11 mouse cellular contexts compared by ENCODE assay signal in genomic region chr17:79565241-79565961, GRCm38 (mm10). TPM values are rescaled to one million over a fixed set of nuclear protein-coding genes. Genes with fewer than 3 reads are reported as not detected.
A peak's percentile ranks its signal among the peaks of the same experiment; 100 is the strongest.
DNase-seq lines count a peak whose midpoint lies in the region; ATAC-seq lines count a peak whose summit lies in the region.
"Had no signal": no experiment of that assay in that cellular context is flagged by ENCODE, and none has a peak within 500 bp of the region (broad histone marks: within the 10 kb centered on the region; RNA-seq: fewer than 3 reads in every experiment).

No protein-coding gene starts in this region.

- peaks cover 3% of the 10 kb centered on the region; the same call in 1 of the 2 replicates for H3K9me3 ChIP-seq in forebrain, embryonic 16.5 days (ENCODE audit: control insufficient read depth, low read length)
- peaks cover 4% of the 10 kb centered on the region; the same call in 1 of the 2 replicates for H3K9me3 ChIP-seq in lung, embryonic 15.5 days

- H3K27me3 ChIP-seq in forebrain, embryonic 16.5 days (replicated peaks; ENCODE audit: control insufficient read depth, insufficient read depth, low read length), result no peaks in the 10 kb centered on the region
- H3K27me3 ChIP-seq in lung, embryonic 15.5 days, result no peaks in the 10 kb centered on the region
- H3K27me3 ChIP-seq: CH12.LX had no signal

- peak; percentile 82 for DNase-seq in heart, adult 11 months
- no peak for DNase-seq in heart, adult 8-10 months (ENCODE audit: low spot score)
- peak; percentile 36 for DNase-seq in embryo, embryonic 10.5 days (ENCODE audit: low spot score)
- no peak for DNase-seq in left cerebral cortex, postnatal 25 days (ENCODE audit: low spot score in 2 of 2)
- DNase-seq in thymus, postnatal 4 days, result no peak
- no peak for DNase-seq in layer of hippocampus, adult 11-12 months (ENCODE audit: low spot score)
- DNase-seq: thymus, adult 2 months had no signal

- no peaks in the 10 kb centered on the region for H3K36me3 ChIP-seq in forebrain, embryonic 16.5 days (ENCODE audit: control insufficient read depth, insufficient read depth)
- H3K36me3 ChIP-seq in lung, embryonic 15.5 days, result no peaks in the 10 kb centered on the region

- H3K4me2 ChIP-seq in forebrain, embryonic 16.5 days (ENCODE audit: low read length), result no peak overlapping the region
- peak overlapping the region; percentile 26 for H3K4me2 ChIP-seq in lung, embryonic 15.5 days

- peaks cover 8% of the 10 kb centered on the region for H3K4me1 ChIP-seq in forebrain, embryonic 16.5 days (replicated peaks; ENCODE audit: control insufficient read depth, insufficient read depth, low read length)
- peaks cover 32% of the 10 kb centered on the region for H3K4me1 ChIP-seq in lung, embryonic 15.5 days

- no peak overlapping the region for H3K9ac ChIP-seq in forebrain, embryonic 16.5 days (replicated peaks; ENCODE audit: low read depth, low read length)
- no peak overlapping the region for H3K9ac ChIP-seq in lung, embryonic 15.5 days

- no peak overlapping the region for H3K27ac ChIP-seq in forebrain, embryonic 16.5 days (ENCODE audit: low read length)
- peak overlapping the region; percentile 82 for H3K27ac ChIP-seq in lung, embryonic 15.5 days
- H3K27ac ChIP-seq: macrophage had no signal

- WGBS in forebrain, embryonic 16.5 days, result 41% methylated on average over 9 of the region's 9 CpGs
- 19% methylated on average over 9 of the region's 9 CpGs for WGBS in lung, embryonic 15.5 days

- intact Hi-C loops in left cerebral cortex, postnatal 25 days (cut with DNase I), result loop anchor here (5.0 kb wide), 1 partner anchor 213 kb away; no protein-coding TSS in a partner anchor

- no peak overlapping the region for H3K4me3 ChIP-seq in forebrain, embryonic 16.5 days (replicated peaks; ENCODE audit: low read length)
- H3K4me3 ChIP-seq in lung, embryonic 15.5 days, result no peak overlapping the region

- peak; percentile 47 for ATAC-seq in forebrain, embryonic 16.5 days
- ATAC-seq in lung, embryonic 15.5 days (ENCODE audit: borderline replicate concordance, extremely low read depth, low FRiP score, low TSS enrichment), result peak; percentile 86

RNA-seq across cellular contexts. Expression of gene Rmdn2, which starts 46.3 kb away (rescaled TPM):
- total RNA-seq in heart, adult 8-10 months (2022), result 10 to 100 TPM in 3 of 4 experiments, 1 to 10 TPM in 1; 9.6 to 15.5 (median 14.7) TPM
- 5.8 and 6.4 TPM in 2 replicates for polyA plus RNA-seq in forebrain, embryonic 16.5 days (2015; fragmentation: Nextera tagmentation; extraction: Ambion mirVana)
- 18.9 and 20.5 TPM in 2 replicates for polyA plus RNA-seq in lung, embryonic 15.5 days (2015; fragmentation: Nextera tagmentation; extraction: Ambion mirVana)
- 10 to 100 TPM; 12.2 to 14.7 TPM for total RNA-seq in left cerebral cortex, postnatal 25 days (2021)

Comparison
In these comparisons a context has a peak if more than half of its experiments do, and no peak if none do; other contexts are left out.
1. DNase-seq: peak in heart, adult 11 months (single experiment) and embryo, embryonic 10.5 days (single experiment); none in heart, adult 8-10 months (single experiment), left cerebral cortex, postnatal 25 days (0 of 2), thymus, postnatal 4 days (single experiment) and layer of hippocampus, adult 11-12 months (single experiment).